Mouse (Mus musculus) embryonic fibroblast, embryonic 13.5 days (primary cell): ENCODE measurements at regions not wholly inside any gene's neighbourhood (a gene's known extent, or its start where the extent isn't known, plus 50 kb on each side); places are given as distances from the start of the nearest gene placed in this dataset.

Experiments used
- H3K27ac ChIP-seq: 2 replicates; pipeline ENCODE4 v1.5.1; 2012; ENCODE audit warnings: low read length, control low read depth, inconsistent platforms; ENCODE audit not compliant: insufficient read depth
- H3K4me1 ChIP-seq: 2 replicates; pipeline ENCODE4 v1.6.1; 2011; ENCODE audit warnings: low read length; ENCODE audit not compliant: control insufficient read depth, insufficient read depth
- H3K4me3 ChIP-seq: 2 replicates; pipeline ENCODE4 v1.5.1; 2011; ENCODE audit warnings: mild to moderate bottlenecking, control low read depth, low read length; ENCODE audit not compliant: insufficient read depth
- CTCF ChIP-seq: IDR thresholded peaks from 2 replicates; pipeline ENCODE4 v1.5.1; 2011; ENCODE audit warnings: mild to moderate bottlenecking, control low read depth, low read length, moderate library complexity, borderline replicate concordance; ENCODE audit not compliant: insufficient read depth
- POLR2A ChIP-seq: IDR thresholded peaks from 2 replicates; pipeline ENCODE4 v1.6.1; 2011; ENCODE audit warnings: low read depth, mild to moderate bottlenecking, control low read depth, low read length, moderate library complexity

DNA sequence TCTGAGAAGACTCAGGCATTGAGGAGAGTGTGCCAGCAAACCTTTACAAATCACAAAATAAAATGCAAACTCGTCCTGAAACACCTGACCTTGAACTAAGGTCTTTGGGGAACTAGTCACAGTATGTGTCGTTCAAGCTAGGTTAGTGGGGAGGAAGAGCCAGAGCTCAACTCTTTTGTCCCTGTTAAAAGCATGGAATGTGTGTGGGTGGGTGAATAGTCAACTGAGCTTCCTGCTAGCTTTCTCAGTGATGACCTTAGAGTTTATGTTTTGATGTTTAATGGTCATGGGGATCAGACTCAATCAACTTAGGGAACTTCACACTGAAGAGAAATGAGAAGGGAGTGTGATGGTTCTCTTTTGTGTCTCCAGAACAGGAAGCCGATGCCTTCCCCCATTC is 172.7 kb upstream of the Sox9 start:
- no peak for TF ChIP-seq CTCF
- TF ChIP-seq POLR2A: no peak
- Histone ChIP-seq H3K4me3 (no peak overlapping the region), H3K4me1 (no peaks in the 10 kb centered on the region), H3K27ac (no peak overlapping the region)

DNA sequence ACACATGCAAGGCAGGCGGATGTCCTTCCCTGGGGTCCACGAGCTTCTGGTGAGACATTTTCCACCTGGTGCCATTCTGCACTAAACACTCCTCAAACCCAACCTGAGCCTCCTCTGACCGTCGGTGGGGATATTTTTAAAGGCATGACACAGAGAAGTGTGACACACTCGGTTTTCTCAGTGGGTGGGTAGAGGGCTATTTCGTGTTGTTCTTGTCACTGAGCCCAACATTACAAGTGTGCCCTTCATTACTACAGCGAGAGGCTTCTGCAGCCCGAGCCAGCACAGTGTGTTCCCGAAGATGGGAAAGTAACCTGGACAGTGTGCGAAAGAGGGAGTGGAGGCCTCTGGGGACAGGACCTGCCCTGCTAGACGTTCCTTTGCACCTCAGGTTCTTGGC is 171.0 kb upstream of the Sox9 start:
- Histone ChIP-seq H3K27ac (no peak overlapping the region), H3K4me3 (no peak overlapping the region), H3K4me1 (peaks cover 6% of the 10 kb centered on the region; the same call in 1 of the 2 replicates)
- TF ChIP-seq CTCF (no peak), POLR2A (no peak)

GRCm38 (mm10) chr11:112615629-112616028 is 166.4 kb upstream of the Sox9 start:
- H3K4me1 ChIP-seq: peaks cover 6% of the 10 kb centered on the region; the same call in 1 of the 2 replicates

GRCm38 (mm10) chr11:112616942-112617341 is 165.1 kb upstream of the Sox9 start:
- no peak overlapping the region for H3K27ac ChIP-seq
- no peak for TF ChIP-seq CTCF
- H3K4me3 ChIP-seq: no peak overlapping the region
- H3K4me1 ChIP-seq: peaks cover 6% of the 10 kb centered on the region; the same call in 1 of the 2 replicates

More at GRCm38 (mm10) chr11:112615629-112616028, 166.4 kb upstream of the Sox9 start:
- Histone ChIP-seq H3K4me3 (no peak overlapping the region), H3K27ac (no peak overlapping the region)
- TF ChIP-seq CTCF (no peak), POLR2A (no peak)

DNA sequence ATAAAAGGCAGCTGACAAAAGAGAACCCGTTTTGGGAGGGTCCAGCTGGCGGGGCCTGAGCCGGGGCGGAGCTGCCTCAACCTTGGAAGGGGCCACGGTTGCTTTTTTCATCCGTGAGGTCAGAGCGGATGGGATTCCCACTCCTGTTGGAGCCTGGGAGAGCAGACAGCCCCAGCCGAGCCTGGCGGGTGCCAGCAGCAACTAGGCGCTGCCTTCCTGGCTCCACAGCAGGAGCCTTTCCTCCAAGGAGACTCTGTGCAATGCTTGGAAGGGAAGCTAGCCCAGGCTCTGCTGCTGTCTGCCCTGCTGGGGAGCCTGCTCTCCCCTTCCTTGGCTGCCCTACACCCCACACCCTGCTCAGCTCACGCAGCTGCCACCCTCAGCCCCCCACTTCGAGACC is 161.1 kb upstream of the Sox9 start:
- TF ChIP-seq CTCF (no peak), POLR2A (0 out of 2 replicates have a peak, but pooled peaks have one; percentile 36)
- H3K4me3 ChIP-seq: no peak overlapping the region
- peak overlapping the region; percentile 78 for H3K27ac ChIP-seq
- no peaks in the 10 kb centered on the region for H3K4me1 ChIP-seq

GRCm38 (mm10) chr11:112621385-112622120 is 160.5 kb upstream of the Sox9 start:
- Histone ChIP-seq H3K4me1 (no peaks in the 10 kb centered on the region), H3K4me3 (no peak overlapping the region), H3K27ac (peak overlapping the region; percentile 78)
- TF ChIP-seq POLR2A: no peak
- TF ChIP-seq CTCF: no peak

GRCm38 (mm10) chr11:112649298-112649697 is 132.7 kb upstream of the Sox9 start:
- Histone ChIP-seq H3K27ac (no peak overlapping the region), H3K4me1 (no peaks in the 10 kb centered on the region), H3K4me3 (no peak overlapping the region)
- TF ChIP-seq CTCF (no peak), POLR2A (no peak)

- no peak for TF ChIP-seq CTCF
- no peak for TF ChIP-seq POLR2A
- Histone ChIP-seq H3K4me3 (no peak overlapping the region), H3K4me1 (peaks cover 7% of the 10 kb centered on the region; the same call in 1 of the 2 replicates), H3K27ac (no peak overlapping the region)
Observed at GRCm38 (mm10) chr11:112657410-112658159, 124.4 kb upstream of the Sox9 start.

- Histone ChIP-seq H3K4me3 (no peak overlapping the region), H3K4me1 (peaks cover 7% of the 10 kb centered on the region; the same call in 1 of the 2 replicates), H3K27ac (no peak overlapping the region)
- TF ChIP-seq POLR2A (no peak), CTCF (no peak)
Observed at GRCm38 (mm10) chr11:112659911-112660310, 122.1 kb upstream of the Sox9 start.

DNA sequence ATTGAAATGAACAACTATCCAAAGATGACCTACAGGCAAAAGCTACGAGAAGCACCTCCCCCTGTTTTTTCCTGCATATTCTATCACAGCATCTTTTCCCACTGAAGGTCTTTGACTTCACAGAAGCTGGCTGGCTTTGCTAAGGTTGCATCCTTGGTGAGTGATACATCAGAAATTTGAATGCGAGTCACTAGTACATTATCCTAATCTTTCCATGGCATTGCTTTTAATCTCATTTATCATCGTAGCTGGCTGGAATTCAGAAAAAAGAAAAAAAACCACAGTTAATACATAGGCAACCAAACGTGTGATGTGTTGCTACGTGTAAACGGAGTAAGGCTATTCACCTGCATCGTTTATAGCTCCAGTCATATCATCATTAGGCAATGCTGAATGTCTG is 120.6 kb upstream of the Sox9 start:
- H3K4me1 ChIP-seq: peaks cover 7% of the 10 kb centered on the region; the same call in 1 of the 2 replicates
- H3K27ac ChIP-seq: no peak overlapping the region
- no peak overlapping the region for H3K4me3 ChIP-seq
- TF ChIP-seq CTCF (no peak), POLR2A (no peak)
